Mouse (Mus musculus) hindbrain, postnatal 0 days (tissue): ENCODE results near the gene Me3. TPM values are rescaled to one million over a fixed set of nuclear protein-coding genes. Genes with fewer than 3 reads are reported as not detected.

ENCODE experiments used
- ATAC-seq: fragments of 200-750 bp; cut with Nextera tagmentation; 2 replicates; pipeline ENCODE4 v1.8.0; 2017; ENCODE audit warnings: mild to moderate bottlenecking, moderate TSS enrichment, moderate library complexity
- DNase-seq: peaks from one replicate; pipeline ENCODE4 v3.0.0-alpha.2; 2015; ENCODE audit warnings: low spot score
- H3K27ac ChIP-seq: fragments of 300-500 bp; sonication (generic); 2 replicates; pipeline ENCODE4 v1.5.1; 2014; ENCODE audit warnings: mild to moderate bottlenecking
- H3K27me3 ChIP-seq: fragments of 300-500 bp; sonication (generic); 2 replicates; pipeline ENCODE4 v1.6.1; 2014; ENCODE audit warnings: low read length, mixed read lengths; ENCODE audit not compliant: insufficient read depth
- H3K36me3 ChIP-seq: fragments of 300-500 bp; sonication (generic); 2 replicates; pipeline ENCODE4 v1.6.1; 2014; ENCODE audit warnings: low read length, mixed read lengths; ENCODE audit not compliant: insufficient read depth
- H3K4me1 ChIP-seq: fragments of 300-500 bp; sonication (generic); 2 replicates; pipeline ENCODE4 v1.6.1; 2014; ENCODE audit warnings: antibody characterized with exemption, low read length, mixed read lengths; ENCODE audit not compliant: insufficient read depth
- H3K4me2 ChIP-seq: fragments of 300-500 bp; sonication (generic); 2 replicates; pipeline ENCODE4 v1.6.1; 2014; ENCODE audit warnings: low read depth, mild to moderate bottlenecking, low read length, moderate library complexity, mixed read lengths
- H3K4me3 ChIP-seq: fragments of 300-500 bp; sonication (generic); 2 replicates; pipeline ENCODE4 v1.5.1; 2014; ENCODE audit warnings: low read length
- H3K9ac ChIP-seq: fragments of 300-500 bp; sonication (generic); replicated peaks from 2 replicates; pipeline ENCODE4 v1.6.1; 2014; ENCODE audit warnings: mild to moderate bottlenecking, low read length, moderate library complexity, mixed read lengths
- H3K9me3 ChIP-seq: fragments of 300-500 bp; sonication (generic); 2 replicates; pipeline ENCODE4 v1.6.1; 2016; ENCODE audit warnings: low read length, mixed read lengths
- CTCF ChIP-seq: IDR thresholded peaks from 2 replicates; pipeline ENCODE4 v1.5.1; 2016; ENCODE audit warnings: antibody characterized with exemption, control low read depth, low read depth
- WGBS: fragments of 180-500 bp; shearing (Covaris S2); extraction: QIAGEN DNeasy Blood & Tissue Kit; methylation state at CpG from one replicate; pipeline ENCODE4 v1.1.7; 2014; 5-methylcytosine and 5-hydroxymethylcytosine counted together
- polyA plus RNA-seq: library from polyadenylated mRNA; unstranded; fragments of >200 nt; fragmentation: Nextera tagmentation; extraction: Ambion mirVana; gene quantifications from 2 replicates; pipeline ENCODE4 v1.2.1, GENCODE M21; 2015
- total RNA-seq: library from RNA; depleted of rRNA; stranded (reverse); fragments of >200 nt; gene quantifications from 2 replicates; pipeline ENCODE4 v1.2.3, GENCODE M21; 2014; rRNA removed

Me3 gene
- total RNA-seq (23.6 and 38.1 TPM in 2 replicates), polyA plus RNA-seq (28.0 and 30.1 TPM in 2 replicates)

- H3K27me3 ChIP-seq = no peaks in the 10 kb centered on the region
- H3K36me3 ChIP-seq = no peaks in the 10 kb centered on the region
- H3K9ac ChIP-seq = peak within 1 kb of the TSS; percentile 95
- DNase-seq (peak; percentile 78), ATAC-seq (peak; percentile 89)
- TF ChIP-seq CTCF = no peak
- no peaks in the 10 kb centered on the region for H3K4me1 ChIP-seq
- WGBS = 4% methylated on average over 48 of the region's 49 CpGs
- H3K4me2 ChIP-seq = peak within 1 kb of the TSS; percentile 93
- no peaks in the 10 kb centered on the region for H3K9me3 ChIP-seq
- peak within 1 kb of the TSS; percentile 72 for H3K4me3 ChIP-seq
- H3K27ac ChIP-seq = peak within 1 kb of the TSS; percentile 86
Observed at GRCm38 (mm10) chr7:89632342-89633251, at the start of gene Me3. Gene Me3 (plus strand): TSS chr7:89632392.

GRCm38 (mm10) chr7:89590039-89590438, 42.2 kb upstream of the Me3 start:
- Histone ChIP-seq H3K9ac (no peak overlapping the region), H3K9me3 (no peaks in the 10 kb centered on the region), H3K27me3 (no peaks in the 10 kb centered on the region), H3K4me3 (no peak overlapping the region), H3K27ac (no peak overlapping the region), H3K36me3 (no peaks in the 10 kb centered on the region), H3K4me1 (no peaks in the 10 kb centered on the region), H3K4me2 (no peak overlapping the region)
- no peak for TF ChIP-seq CTCF
- WGBS = 64% methylated on average over 5 of the region's 5 CpGs
- ATAC-seq = no peak
- no peak for DNase-seq

- no peaks in the 10 kb centered on the region for H3K9me3 ChIP-seq
- no peak overlapping the region for H3K9ac ChIP-seq
- H3K36me3 ChIP-seq = no peaks in the 10 kb centered on the region
- no peaks in the 10 kb centered on the region for H3K4me1 ChIP-seq
- WGBS = 76% methylated on average over 3 of the region's 3 CpGs
- DNase-seq (no peak), ATAC-seq (no peak)
- H3K4me2 ChIP-seq = no peak overlapping the region
- no peak overlapping the region for H3K4me3 ChIP-seq
- no peaks in the 10 kb centered on the region for H3K27me3 ChIP-seq
- TF ChIP-seq CTCF = no peak
- H3K27ac ChIP-seq = no peak overlapping the region
Observed at GRCm38 (mm10) chr7:89590542-89591251, 41.5 kb upstream of the Me3 start.

- Histone ChIP-seq H3K27ac (no peak overlapping the region), H3K36me3 (no peaks in the 10 kb centered on the region), H3K27me3 (no peaks in the 10 kb centered on the region), H3K4me1 (no peaks in the 10 kb centered on the region), H3K9me3 (no peaks in the 10 kb centered on the region), H3K4me3 (no peak overlapping the region), H3K4me2 (no peak overlapping the region), H3K9ac (no peak overlapping the region)
- ATAC-seq (no peak), DNase-seq (no peak)
- no peak for TF ChIP-seq CTCF
- 90% methylated on average over 2 of the region's 2 CpGs for WGBS
Observed at GRCm38 (mm10) chr7:89595813-89596212, 36.4 kb upstream of the Me3 start.

GRCm38 (mm10) chr7:89605589-89606536, 26.3 kb upstream of the Me3 start:
- ATAC-seq (no peak), DNase-seq (no peak)
- Histone ChIP-seq H3K4me1 (no peaks in the 10 kb centered on the region), H3K36me3 (no peaks in the 10 kb centered on the region), H3K9ac (no peak overlapping the region), H3K4me2 (no peak overlapping the region), H3K9me3 (no peaks in the 10 kb centered on the region), H3K4me3 (no peak overlapping the region), H3K27me3 (no peaks in the 10 kb centered on the region), H3K27ac (no peak overlapping the region)
- WGBS = 73% methylated on average over 8 of the region's 8 CpGs
- no peak for TF ChIP-seq CTCF

GRCm38 (mm10) chr7:89607329-89607728, 24.9 kb upstream of the Me3 start:
- Histone ChIP-seq H3K4me2 (no peak overlapping the region), H3K9me3 (no peaks in the 10 kb centered on the region), H3K27ac (no peak overlapping the region), H3K27me3 (no peaks in the 10 kb centered on the region), H3K36me3 (no peaks in the 10 kb centered on the region), H3K4me1 (no peaks in the 10 kb centered on the region), H3K4me3 (no peak overlapping the region), H3K9ac (no peak overlapping the region)
- no peak for DNase-seq
- TF ChIP-seq CTCF = no peak
- ATAC-seq = no peak
- WGBS = 95% methylated on average over 5 of the region's 6 CpGs
